Mouse (Mus musculus) MEL (cell line): ENCODE measurements at regions not wholly inside any gene's neighbourhood (a gene's known extent, or its start where the extent isn't known, plus 50 kb on each side); places are given as distances from the start of the nearest gene placed in this dataset.

Experiments used
- DNase-seq: peaks from one replicate; pipeline ENCODE4 v3.0.0; 2011; ENCODE audit warnings: low read depth, low spot score
- H3K27ac ChIP-seq: 2 replicates; pipeline ENCODE4 v1.5.1; 2012; ENCODE audit warnings: low read depth, mild to moderate bottlenecking, control low read depth, low read length, moderate library complexity; ENCODE audit not compliant: control insufficient read depth
- H3K27me3 ChIP-seq, 2 experiments: fragments of 150-350 bp in 1 of 2; sonication (generic) in 1 of 2; 2 replicates each; pipeline ENCODE4 v1.6.1; 2012; ENCODE audit warnings: low read length in 2 of 2, mild to moderate bottlenecking in 2 of 2, improper control_type of control experiment in 1 of 2, moderate library complexity in 1 of 2; ENCODE audit not compliant: insufficient read depth in 2 of 2, control insufficient read depth in 1 of 2
- H3K36me3 ChIP-seq, 2 experiments: 2 replicates each; pipeline ENCODE4 v1.6.1; 2012 to 2014; ENCODE audit warnings: low read length in 2 of 2, improper control_type of control experiment in 1 of 2, inconsistent platforms in 1 of 2, mild to moderate bottlenecking in 1 of 2; ENCODE audit not compliant: insufficient read depth in 2 of 2, control insufficient read depth in 1 of 2
- H3K4me1 ChIP-seq, 2 experiments: fragments of 150-350 bp in 1 of 2; sonication (generic) in 1 of 2; 2 replicates each; pipeline ENCODE4 v1.6.1; 2012; ENCODE audit warnings: low read length in 2 of 2, improper control_type of control experiment in 1 of 2, mild to moderate bottlenecking in 1 of 2; ENCODE audit not compliant: insufficient read depth in 2 of 2, control insufficient read depth in 1 of 2
- H3K4me3 ChIP-seq, 2 experiments: fragments of 150-350 bp in 1 of 2; sonication (generic) in 1 of 2; 2 replicates each; pipeline ENCODE4 v1.5.1; 2012; ENCODE audit warnings: low read depth in 2 of 2, low read length in 2 of 2, mild to moderate bottlenecking in 2 of 2, moderate library complexity in 2 of 2, control low read depth in 1 of 2, improper control_type of control experiment in 1 of 2; ENCODE audit not compliant: control insufficient read depth in 1 of 2, insufficient read depth in 1 of 2
- H3K79me2 ChIP-seq: 2 replicates; pipeline ENCODE4 v1.6.1; 2012; ENCODE audit warnings: mild to moderate bottlenecking, low read length, moderate library complexity; ENCODE audit not compliant: control insufficient read depth, poor library complexity, insufficient read depth
- H3K9ac ChIP-seq: 2 replicates; pipeline ENCODE4 v1.6.1; 2012; ENCODE audit warnings: low read depth, mild to moderate bottlenecking, control low read depth, low read length, moderate library complexity; ENCODE audit not compliant: control insufficient read depth, poor library complexity, severe bottlenecking
- H3K9me3 ChIP-seq: fragments of 150-350 bp; sonication (generic); replicated peaks from 2 replicates; pipeline ENCODE4 v1.6.1; 2012; ENCODE audit warnings: mild to moderate bottlenecking, low read length, improper control_type of control experiment, moderate library complexity; ENCODE audit not compliant: insufficient read depth
- CHD1 ChIP-seq: IDR thresholded peaks from 2 replicates; pipeline ENCODE4 v1.6.1; 2012; ENCODE audit warnings: low read depth, mild to moderate bottlenecking, inconsistent platforms, low read length, improper control_type of control experiment
- CHD2 ChIP-seq: IDR thresholded peaks from 2 replicates; pipeline ENCODE4 v1.6.1; 2011; ENCODE audit warnings: low read length, improper control_type of control experiment
- E2F4 ChIP-seq: IDR thresholded peaks from 2 replicates; pipeline ENCODE4 v1.6.1; 2011; ENCODE audit warnings: low read depth, low read length, improper control_type of control experiment, borderline replicate concordance
- GABPA ChIP-seq: IDR thresholded peaks from 2 replicates; pipeline ENCODE4 v1.6.1; 2012; ENCODE audit warnings: low read depth, mild to moderate bottlenecking, inconsistent platforms, low read length, improper control_type of control experiment, moderate library complexity
- GATA1 ChIP-seq: IDR thresholded peaks from 2 replicates; pipeline ENCODE4 v1.6.1; 2011; ENCODE audit warnings: low read depth, low read length, improper control_type of control experiment
- HCFC1 ChIP-seq: IDR thresholded peaks from 2 replicates; pipeline ENCODE4 v1.6.1; 2012; ENCODE audit warnings: low read depth, mild to moderate bottlenecking, inconsistent platforms, low read length, improper control_type of control experiment, moderate library complexity
- JUND ChIP-seq: IDR thresholded peaks from 2 replicates; pipeline ENCODE4 v1.6.1; 2011; ENCODE audit warnings: low read depth, mild to moderate bottlenecking, improper control_type of control experiment, low read length
- KAT2A ChIP-seq: conservative IDR thresholded peaks from 2 replicates; pipeline ENCODE4 v1.6.1; 2012; ENCODE audit warnings: low read depth, low read length, improper control_type of control experiment, inconsistent platforms
- MAFK ChIP-seq: IDR thresholded peaks from 2 replicates; pipeline ENCODE4 v1.6.1; 2011; ENCODE audit warnings: low read depth, mild to moderate bottlenecking, low read length, improper control_type of control experiment, borderline replicate concordance
- MAX ChIP-seq: IDR thresholded peaks from 2 replicates; pipeline ENCODE4 v1.6.1; 2011; ENCODE audit warnings: low read length, improper control_type of control experiment
- MAZ ChIP-seq: IDR thresholded peaks from 2 replicates; pipeline ENCODE4 v1.6.1; 2012; ENCODE audit warnings: low read depth, mild to moderate bottlenecking, inconsistent platforms, low read length, improper control_type of control experiment
- MEF2A ChIP-seq: IDR thresholded peaks from 2 replicates; pipeline ENCODE4 v1.6.1; 2014; ENCODE audit warnings: low read depth, mild to moderate bottlenecking, inconsistent platforms, low read length, improper control_type of control experiment; ENCODE audit not compliant: poor library complexity, insufficient replicate concordance, severe bottlenecking; ENCODE audit errors: extremely low read depth
- MYB ChIP-seq: IDR thresholded peaks from 2 replicates; pipeline ENCODE4 v1.6.1; 2011; ENCODE audit warnings: mild to moderate bottlenecking, low read depth, low read length, improper control_type of control experiment
- MYC ChIP-seq: IDR thresholded peaks from 2 replicates; pipeline ENCODE4 v1.6.1; 2011; ENCODE audit warnings: low read depth, mild to moderate bottlenecking, low read length, improper control_type of control experiment, moderate library complexity
- NELFE ChIP-seq: IDR thresholded peaks from 2 replicates; pipeline ENCODE4 v1.6.1; 2011; ENCODE audit warnings: low read depth, low read length, improper control_type of control experiment
- NRF1 ChIP-seq: IDR thresholded peaks from 2 replicates; pipeline ENCODE4 v1.6.1; 2014; ENCODE audit warnings: low read depth, mild to moderate bottlenecking, inconsistent platforms, low read length, improper control_type of control experiment, moderate library complexity; ENCODE audit not compliant: poor library complexity, insufficient read depth, severe bottlenecking
- POLR2A ChIP-seq, 2 experiments: IDR thresholded peaks; 2 replicates each; pipeline ENCODE4 v1.6.1; 2011 to 2012; ENCODE audit warnings: low read length in 2 of 2, mild to moderate bottlenecking in 2 of 2, control low read depth in 1 of 2, improper control_type of control experiment in 1 of 2, low read depth in 1 of 2, moderate library complexity in 1 of 2; ENCODE audit not compliant: control insufficient read depth in 1 of 2, insufficient read depth in 1 of 2, poor library complexity in 1 of 2
- POLR2AphosphoS2 ChIP-seq: IDR thresholded peaks from 2 replicates; pipeline ENCODE4 v1.6.1; 2011; ENCODE audit warnings: low read length, improper control_type of control experiment
- RCOR1 ChIP-seq: IDR thresholded peaks from 2 replicates; pipeline ENCODE4 v1.6.1; 2012; ENCODE audit warnings: low read depth, mild to moderate bottlenecking, inconsistent platforms, low read length, improper control_type of control experiment
- SIN3A ChIP-seq: IDR thresholded peaks from 2 replicates; pipeline ENCODE4 v1.6.1; 2012; ENCODE audit warnings: low read length, improper control_type of control experiment, inconsistent platforms
- TBP ChIP-seq: IDR thresholded peaks from 2 replicates; pipeline ENCODE4 v1.8.0; 2011; ENCODE audit warnings: low read depth, low read length, improper control_type of control experiment
- TCF12 ChIP-seq: IDR thresholded peaks from 2 replicates; pipeline ENCODE4 v1.6.1; 2014; ENCODE audit warnings: low read depth, mild to moderate bottlenecking, inconsistent platforms, low read length, improper control_type of control experiment, moderate library complexity
- UBTF ChIP-seq: IDR thresholded peaks from 2 replicates; pipeline ENCODE4 v1.6.1; 2012; ENCODE audit warnings: low read depth, mild to moderate bottlenecking, inconsistent platforms, low read length, improper control_type of control experiment, moderate library complexity, borderline replicate concordance; ENCODE audit not compliant: insufficient read depth
- USF1 ChIP-seq: IDR thresholded peaks from 2 replicates; pipeline ENCODE4 v1.6.1; 2014; ENCODE audit warnings: low read depth, mild to moderate bottlenecking, inconsistent platforms, low read length, improper control_type of control experiment, moderate library complexity
- ZKSCAN1 ChIP-seq: IDR thresholded peaks from 2 replicates; pipeline ENCODE4 v1.6.1; 2012; ENCODE audit warnings: low read depth, mild to moderate bottlenecking, inconsistent platforms, low read length, improper control_type of control experiment, moderate library complexity
- ZMIZ1 ChIP-seq: IDR thresholded peaks from 2 replicates; pipeline ENCODE4 v1.6.1; 2012; ENCODE audit warnings: low read depth, mild to moderate bottlenecking, inconsistent platforms, low read length, improper control_type of control experiment, moderate library complexity
- ZNF384 ChIP-seq: IDR thresholded peaks from 2 replicates; pipeline ENCODE4 v1.6.1; 2012; ENCODE audit warnings: low read depth, mild to moderate bottlenecking, inconsistent platforms, low read length, improper control_type of control experiment

DNA sequence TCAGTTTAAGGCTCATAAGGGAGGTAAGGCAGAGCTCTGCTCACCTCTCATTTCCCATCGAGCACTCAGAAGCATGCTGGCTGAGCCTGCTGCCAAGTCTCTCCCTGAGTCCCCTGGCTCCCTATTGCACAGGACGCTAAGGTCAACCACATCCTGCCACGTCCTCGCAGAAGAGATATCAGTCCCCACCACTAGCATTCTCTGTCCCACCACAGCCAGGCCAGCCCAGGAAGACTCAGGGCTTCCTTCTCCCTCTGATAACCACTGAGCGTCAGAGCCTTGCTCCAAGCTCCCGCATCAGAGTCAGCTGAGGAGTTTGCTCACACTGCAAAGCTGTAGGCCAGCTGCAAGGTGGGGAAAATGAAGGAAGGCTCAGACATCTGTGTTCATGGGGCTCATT, 248.2 kb downstream of the Rplp1 start (continued):
- TF ChIP-seq GABPA (no peak), HCFC1 (peak; percentile 62), MEF2A (no peak), MAZ (0 out of 2 replicates have a peak, but pooled peaks have one; percentile 46), MAX (peak; percentile 91), POLR2AphosphoS2 (no peak), E2F4 (no peak), MAFK (0 out of 2 replicates have a peak, but pooled peaks have one; percentile 45), JUND (no peak), CHD2 (no peak; the same call in 1 of the 2 replicates), CHD1 (no peak), NELFE (peak; percentile 60), GATA1 (peak; percentile 81), TBP (peak; percentile 81), TCF12 (peak; percentile 86), MYC (peak; percentile 87), KAT2A (0 out of 2 replicates have a peak, but pooled peaks have one; percentile 10), RCOR1 (peak; percentile 58), USF1 (no peak), NRF1 (no peak), ZNF384 (no peak), POLR2A (IDR thresholded peaks at IDR 0.05; ENCODE audit: control insufficient read depth in 1 of 2, insufficient read depth in 1 of 2, low read depth in 1 of 2, low read length in 2 of 2, poor library complexity in 1 of 2) (no peak; a peak in 1 of 4 replicates), UBTF (no peak), SIN3A (peak; percentile 85; the same call in 1 of the 2 replicates)

DNA sequence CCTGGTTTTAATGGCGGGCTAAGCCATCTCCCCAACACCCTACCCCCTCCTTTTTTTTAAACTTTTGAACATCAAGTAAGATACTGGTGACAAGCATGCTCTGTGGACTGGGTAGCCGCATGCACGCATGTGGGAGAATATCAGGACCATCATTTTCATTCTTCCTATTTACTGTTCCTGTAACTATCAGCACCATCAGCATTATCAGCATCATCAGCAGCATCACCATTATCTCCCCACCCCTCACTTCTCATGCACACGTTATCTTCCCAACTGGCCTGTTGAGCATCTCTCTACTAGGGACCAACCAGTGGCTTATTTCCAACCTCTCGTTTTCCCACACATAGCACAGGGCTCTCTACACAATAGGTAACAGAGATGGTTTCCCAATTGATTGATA, 249.1 kb downstream of the Rplp1 start:
- DNase-seq, result no peak

More for the DNA sequence above, 249.1 kb downstream of the Rplp1 start:
- H3K9ac ChIP-seq, result no peak overlapping the region
- H3K9me3 ChIP-seq, result no peaks in the 10 kb centered on the region
- H3K36me3 ChIP-seq, result peaks cover 0 to 50% of the 10 kb centered on the region in 2 experiments; a peak in 2 of 4 replicates
- peaks cover 35 to 71% of the 10 kb centered on the region in 2 experiments for H3K4me1 ChIP-seq
- H3K79me2 ChIP-seq, result no peaks in the 10 kb centered on the region; the same call in 1 of the 2 replicates
- H3K4me3 ChIP-seq, result no peak overlapping the region
- no peak overlapping the region for H3K27ac ChIP-seq
- TF ChIP-seq TBP, result no peak
- TF ChIP-seq GATA1, result peak; percentile 62
- TF ChIP-seq RCOR1, result no peak
- no peak for TF ChIP-seq MAX
- no peak for TF ChIP-seq ZMIZ1
- TF ChIP-seq MYB, result no peak
- no peak for TF ChIP-seq ZKSCAN1
- no peaks in the 10 kb centered on the region for H3K27me3 ChIP-seq
